Mouse (Mus musculus) erythroblast, embryonic 14.5 days (primary cell): Measurements from ENCODE around the gene Rinl. TPM values are rescaled to one million over a fixed set of nuclear protein-coding genes. Genes with fewer than 3 reads are reported as not detected.

Source experiments
- H3K27me3 ChIP-seq: 2 replicates; pipeline ENCODE4 v1.6.1; 2012; ENCODE audit warnings: inconsistent platforms; ENCODE audit not compliant: control insufficient read depth
- H3K36me3 ChIP-seq: 2 replicates; pipeline ENCODE4 v1.6.1; 2012; ENCODE audit warnings: mild to moderate bottlenecking, inconsistent platforms; ENCODE audit not compliant: control insufficient read depth
- H3K4me1 ChIP-seq: 2 replicates; pipeline ENCODE4 v1.6.1; 2012; ENCODE audit warnings: inconsistent platforms; ENCODE audit not compliant: control insufficient read depth
- H3K4me3 ChIP-seq: replicated peaks from 2 replicates; pipeline ENCODE3; 2012; ENCODE audit warnings: moderate library complexity, mild to moderate bottlenecking, inconsistent platforms
- H3K9me3 ChIP-seq: 2 replicates; pipeline ENCODE4 v1.6.1; 2012; ENCODE audit warnings: low read length, inconsistent platforms, mixed read lengths; ENCODE audit not compliant: control insufficient read depth
- GATA1 ChIP-seq: IDR thresholded peaks from 2 replicates; pipeline ENCODE4 v1.6.1; 2012; ENCODE audit warnings: low read length, inconsistent platforms, mixed read lengths
- TAL1 ChIP-seq: IDR thresholded peaks from 3 replicates; pipeline ENCODE4 v1.6.1; 2012; ENCODE audit warnings: low read length, inconsistent platforms, mixed read lengths
- polyA plus RNA-seq: library from polyadenylated mRNA; stranded (reverse); fragments of >175 nt; gene quantifications from 2 replicates; pipeline ENCODE4 v1.2.3, GENCODE M21; 2012

The Rinl gene
- polyA plus RNA-seq, 1 experiment = 0.49 TPM

DNA sequence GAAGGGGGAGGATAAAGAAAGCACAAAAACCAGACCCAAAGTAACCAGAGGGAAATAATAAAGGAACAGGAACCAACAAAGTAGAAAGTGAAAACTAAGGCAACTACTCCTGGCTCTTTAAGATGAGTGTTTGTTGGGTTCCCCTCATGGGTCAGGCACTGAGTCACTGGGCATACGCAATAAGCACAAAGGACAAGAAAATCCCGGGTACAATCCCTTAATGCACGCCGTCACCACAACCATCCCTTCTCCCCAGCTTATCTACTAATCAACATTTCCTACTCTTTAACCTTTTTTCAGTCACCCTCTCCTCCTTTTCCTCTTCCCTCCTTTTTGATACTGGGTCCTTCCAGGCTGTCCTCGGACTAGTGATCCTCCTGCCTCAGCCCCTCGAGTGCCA is 23.6 kb upstream of the Rinl start:
- no peaks in the 10 kb centered on the region for H3K9me3 ChIP-seq
- peaks cover 28% of the 10 kb centered on the region for H3K36me3 ChIP-seq
- no peaks in the 10 kb centered on the region for H3K27me3 ChIP-seq
- peaks cover 51% of the 10 kb centered on the region for H3K4me1 ChIP-seq
- TF ChIP-seq GATA1 (no peak), TAL1 (no peak)
- peak overlapping the region; percentile 81 for H3K4me3 ChIP-seq

DNA sequence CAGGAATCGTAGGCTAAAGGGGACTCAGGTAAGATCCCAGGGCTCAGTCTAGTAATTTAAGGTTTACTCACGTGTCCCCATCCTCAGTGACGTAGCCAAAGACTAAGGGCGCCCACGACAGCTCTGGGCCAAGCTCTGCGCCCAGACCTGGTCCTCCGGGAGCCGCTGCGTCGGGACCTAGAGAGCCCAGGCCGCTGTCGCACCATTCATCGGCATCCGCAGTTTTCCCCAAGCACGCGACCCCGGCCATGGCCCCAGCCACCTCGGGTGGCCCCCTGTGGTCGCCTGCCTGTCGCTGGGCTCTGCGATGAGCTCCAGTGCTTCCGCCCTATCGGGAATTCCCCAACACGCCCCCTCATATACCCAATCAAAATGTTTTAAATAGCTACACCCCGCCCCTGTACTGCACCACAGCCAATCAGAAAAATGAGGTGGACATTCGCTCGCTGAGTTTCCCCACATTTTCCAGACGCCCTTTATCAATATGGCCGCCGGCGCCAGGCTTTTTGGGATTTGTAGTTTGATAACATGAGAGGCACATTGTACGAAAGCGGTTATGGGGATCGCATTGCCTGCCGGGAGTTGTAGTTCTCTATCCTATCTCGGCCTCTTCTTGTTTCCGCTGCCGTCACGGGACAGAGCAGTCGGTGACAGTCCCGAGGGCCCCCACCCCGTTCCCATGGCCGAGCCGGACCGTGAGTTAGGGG is 22.4 kb upstream of the Rinl start, which contains the start of gene Sirt2:
Gene Sirt2, plus strand, starts transcription at position 563 of the 707 bp plus-strand sequence.
- Histone ChIP-seq H3K4me1 (peaks cover 62% of the 10 kb centered on the region), H3K27me3 (no peaks in the 10 kb centered on the region), H3K9me3 (no peaks in the 10 kb centered on the region), H3K36me3 (peaks cover 18% of the 10 kb centered on the region), H3K4me3 (peak within 1 kb of the TSS; percentile 81)
- no peak for TF ChIP-seq TAL1
- peak; percentile 15; the same call in 1 of the 2 replicates for TF ChIP-seq GATA1

DNA sequence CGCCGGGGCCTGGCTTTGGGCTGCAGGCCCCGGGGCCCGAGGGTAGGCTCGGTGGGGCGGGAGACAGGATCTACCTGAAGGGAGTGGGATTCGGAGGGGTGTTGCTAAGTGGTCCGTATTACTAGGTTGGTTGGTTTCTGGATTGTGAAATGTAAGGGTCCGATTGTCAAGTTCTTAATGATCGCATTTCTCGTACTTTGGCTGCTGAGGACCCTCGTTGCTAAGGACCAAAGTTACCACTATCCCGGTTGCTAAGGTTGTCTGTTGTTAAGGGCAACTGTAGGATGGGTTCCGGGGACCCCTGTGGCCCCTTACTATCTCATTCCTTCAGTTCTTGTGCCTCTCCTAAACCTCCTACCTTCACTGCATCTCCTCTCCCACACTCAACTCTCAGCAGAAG is 21.9 kb upstream of the Rinl start:
- peak overlapping the region; percentile 81 for H3K4me3 ChIP-seq
- H3K9me3 ChIP-seq = no peaks in the 10 kb centered on the region
- no peaks in the 10 kb centered on the region for H3K27me3 ChIP-seq
- H3K4me1 ChIP-seq = peaks cover 68% of the 10 kb centered on the region
- TF ChIP-seq TAL1 (no peak), GATA1 (no peak)
- peaks cover 15% of the 10 kb centered on the region for H3K36me3 ChIP-seq

DNA sequence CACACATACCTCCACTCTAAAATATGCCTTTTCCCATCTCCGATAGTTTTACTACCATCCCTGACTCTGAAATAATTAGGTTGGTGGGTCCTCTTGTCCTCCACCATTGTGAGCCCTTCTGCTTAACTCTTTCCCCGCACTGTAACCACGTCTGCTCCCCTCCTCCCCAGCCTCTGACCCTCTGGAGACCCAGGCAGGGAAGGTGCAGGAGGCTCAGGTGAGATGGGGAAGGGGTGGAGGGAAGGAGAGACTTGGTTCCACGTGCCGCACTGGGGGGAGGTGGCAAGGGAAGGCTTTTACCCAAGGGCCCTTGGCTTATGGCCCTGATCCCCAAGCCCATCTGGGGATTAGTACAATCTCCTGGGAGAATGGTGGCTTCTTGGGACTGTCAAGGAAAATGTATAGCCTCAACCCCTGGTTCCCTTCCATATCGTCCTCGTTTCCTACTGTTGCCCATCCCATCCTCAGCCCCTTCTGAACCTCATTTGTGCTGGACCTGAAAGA is 21.3 kb upstream of the Rinl start, which contains the start of gene Nfkbib:
Gene Nfkbib, minus strand, starts transcription at position 51 of the 504 bp plus-strand sequence.
- peaks cover 12% of the 10 kb centered on the region for H3K36me3 ChIP-seq
- peaks cover 68% of the 10 kb centered on the region for H3K4me1 ChIP-seq
- TF ChIP-seq GATA1 (no peak), TAL1 (no peak)
- H3K9me3 ChIP-seq = no peaks in the 10 kb centered on the region
- H3K4me3 ChIP-seq = peak within 1 kb of the TSS; percentile 81
- no peaks in the 10 kb centered on the region for H3K27me3 ChIP-seq

DNA sequence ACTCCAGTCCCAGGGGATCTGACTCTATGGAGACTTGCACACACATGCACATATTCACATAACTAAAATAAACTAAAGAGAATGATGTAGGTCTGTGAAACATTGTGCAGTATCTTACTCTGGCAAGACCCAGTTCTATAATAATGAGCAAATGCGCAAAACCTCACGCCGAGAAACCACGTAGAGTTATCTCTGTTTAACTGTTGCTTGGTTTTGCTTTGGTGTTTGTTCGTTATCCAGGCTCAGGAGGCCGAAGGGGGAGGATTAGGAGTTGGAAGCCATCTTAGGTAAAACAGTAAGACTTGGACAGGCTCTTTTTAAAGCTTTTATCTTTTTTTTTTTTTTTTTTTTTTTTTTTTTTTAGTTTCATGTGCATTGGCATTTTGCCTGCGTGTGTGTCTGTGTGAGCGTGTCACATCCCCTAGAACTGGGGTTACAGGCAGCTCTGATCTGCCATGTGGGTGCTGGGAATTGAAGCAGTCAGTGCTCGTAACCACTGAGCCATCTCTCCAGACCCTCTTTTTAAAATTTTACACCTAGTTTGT is 19.3 kb upstream of the Rinl start:
- no peak overlapping the region for H3K4me3 ChIP-seq
- H3K27me3 ChIP-seq = no peaks in the 10 kb centered on the region
- H3K9me3 ChIP-seq = no peaks in the 10 kb centered on the region
- H3K36me3 ChIP-seq = peaks cover 14% of the 10 kb centered on the region
- TF ChIP-seq GATA1 (no peak), TAL1 (no peak)
- peaks cover 68% of the 10 kb centered on the region for H3K4me1 ChIP-seq

DNA sequence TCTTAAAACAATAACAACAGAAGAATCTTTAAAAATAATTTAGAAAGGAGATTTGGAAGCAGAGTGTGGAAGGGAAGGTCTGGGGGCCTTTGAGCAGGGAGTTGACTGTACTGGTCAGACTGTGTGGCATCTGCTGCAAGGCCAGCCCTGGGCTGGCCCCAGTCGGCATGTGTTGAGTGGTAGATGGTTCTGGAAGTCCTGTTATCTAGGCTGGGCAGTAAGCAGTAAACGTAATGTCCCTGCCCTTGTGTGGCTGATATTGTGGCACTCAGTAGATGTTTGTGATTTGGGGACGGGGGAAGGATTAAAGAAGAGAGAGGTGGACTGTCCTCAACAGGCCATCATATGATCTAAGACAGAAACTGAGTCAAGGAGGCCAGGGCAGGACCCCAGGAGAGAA is 18.5 kb upstream of the Rinl start:
- Histone ChIP-seq H3K36me3 (peaks cover 16% of the 10 kb centered on the region), H3K4me3 (no peak overlapping the region), H3K27me3 (no peaks in the 10 kb centered on the region), H3K4me1 (peaks cover 59% of the 10 kb centered on the region), H3K9me3 (no peaks in the 10 kb centered on the region)
- no peak for TF ChIP-seq GATA1
- TF ChIP-seq TAL1 = peak; percentile 36; the same call in 1 of the 3 replicates

DNA sequence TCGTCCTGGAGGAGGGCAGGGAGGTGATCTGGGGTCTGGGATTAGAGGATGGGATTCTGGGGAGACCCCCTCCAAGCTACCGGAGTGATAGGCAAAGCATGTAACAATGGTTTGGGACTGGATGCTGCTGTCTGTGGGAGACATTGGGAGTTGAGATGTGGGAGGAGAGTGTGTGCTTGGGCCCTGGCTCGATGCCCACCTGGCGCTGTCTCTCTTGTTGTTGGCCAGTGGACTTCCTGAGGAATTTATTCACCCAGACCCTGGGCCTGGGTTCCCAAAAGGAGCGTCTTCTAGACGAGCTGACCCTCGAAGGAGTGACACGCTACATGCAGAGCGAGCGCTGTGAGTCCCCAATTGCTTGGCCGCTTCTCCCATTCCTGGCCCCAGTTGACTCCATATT is 16.9 kb upstream of the Rinl start:
- no peak for TF ChIP-seq GATA1
- Histone ChIP-seq H3K36me3 (peaks cover 19% of the 10 kb centered on the region), H3K4me3 (no peak overlapping the region), H3K27me3 (no peaks in the 10 kb centered on the region), H3K9me3 (no peaks in the 10 kb centered on the region), H3K4me1 (peaks cover 49% of the 10 kb centered on the region)

DNA sequence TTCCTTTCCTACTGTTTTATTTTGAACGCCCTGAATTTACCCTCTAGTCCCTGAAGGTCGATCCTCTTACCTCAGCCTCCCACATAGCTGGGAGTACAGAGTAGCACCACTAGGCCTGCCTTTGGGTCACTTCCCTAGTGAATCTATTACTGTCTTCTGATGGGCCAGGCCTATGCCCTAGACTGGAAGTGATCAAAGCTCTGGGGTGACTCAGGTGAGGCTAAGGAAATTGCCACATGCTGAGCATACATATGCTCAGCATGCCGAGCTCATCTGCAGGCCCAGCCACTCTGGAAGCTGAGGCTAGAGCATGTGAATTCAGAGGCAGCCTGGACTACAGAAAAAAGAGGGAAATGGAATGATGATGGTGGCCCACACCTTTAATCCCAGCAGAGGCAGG is 15.6 kb upstream of the Rinl start:
- Histone ChIP-seq H3K27me3 (no peaks in the 10 kb centered on the region), H3K4me3 (no peak overlapping the region), H3K9me3 (no peaks in the 10 kb centered on the region), H3K36me3 (peaks cover 23% of the 10 kb centered on the region), H3K4me1 (peaks cover 36% of the 10 kb centered on the region)
- TF ChIP-seq TAL1 (no peak), GATA1 (no peak)

DNA sequence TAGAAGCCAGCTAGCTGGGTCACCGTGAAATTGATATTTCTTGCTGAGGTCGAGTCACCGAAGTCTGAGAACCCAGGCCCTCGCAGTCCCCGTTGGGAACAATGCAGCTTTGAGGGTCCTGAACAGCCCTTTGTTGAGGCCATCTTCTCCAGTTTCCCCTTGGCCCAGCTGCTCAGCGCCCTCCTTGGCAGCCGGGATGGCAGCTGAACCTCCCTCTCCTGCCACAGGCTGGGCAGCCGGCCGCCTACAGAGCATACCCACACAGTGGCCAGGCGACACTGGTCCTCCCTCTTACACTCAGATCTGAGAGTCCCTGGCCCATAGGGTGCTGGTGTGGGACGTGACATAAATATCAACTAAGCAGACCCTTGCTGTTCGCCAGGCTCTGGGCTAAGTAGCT is 14.6 kb upstream of the Rinl start:
- Histone ChIP-seq H3K36me3 (peaks cover 28% of the 10 kb centered on the region), H3K9me3 (no peaks in the 10 kb centered on the region), H3K4me3 (no peak overlapping the region), H3K27me3 (no peaks in the 10 kb centered on the region), H3K4me1 (peaks cover 29% of the 10 kb centered on the region)
- no peak for TF ChIP-seq GATA1
- no peak for TF ChIP-seq TAL1
